Mouse (Mus musculus): ENCODE results near the gene Colgalt1. TPM values are rescaled to one million over a fixed set of nuclear protein-coding genes. Genes with fewer than 3 reads are reported as not detected.

Gene Colgalt1
- polyA plus RNA-seq, 2 experiments, result 20.7 to 31.4 TPM

GRCm38 (mm10) chr8:71597451-71597850 lies 13.3 kb upstream of the Colgalt1 start, which contains the start of gene Fam129c:
TSS of gene Fam129c (plus strand) at chr8:71597648.
- ATAC-seq (ENCODE audit: insufficient read depth) (no peak), DNase-seq (ENCODE audit: low read depth in 3 of 3, low spot score in 3 of 3) (no peak)
- peaks cover 17% of the 10 kb centered on the region for H3K27me3 ChIP-seq (ENCODE audit: control insufficient read depth, insufficient read depth, low read length)
- no peak for TF ChIP-seq EP300 (IDR thresholded peaks at IDR 0.05; ENCODE audit: low read depth)
- no peak for TF ChIP-seq CTCF (IDR thresholded peaks at IDR 0.05; ENCODE audit: low read depth)
- H3K4me3 ChIP-seq (ENCODE audit: insufficient read depth in 1 of 2, low read depth in 2 of 2, low read length in 2 of 2), result no peak within 1 kb of the TSS
- H3K36me3 ChIP-seq (replicated peaks; ENCODE audit: control insufficient read depth, insufficient read depth, low read depth), result no peaks in the 10 kb centered on the region
- no peaks in the 10 kb centered on the region for H3K9me3 ChIP-seq (ENCODE audit: control insufficient read depth, low read length)
- H3K27ac ChIP-seq, result no peak within 1 kb of the TSS
- H3K4me2 ChIP-seq (ENCODE audit: low read depth), result no peak within 1 kb of the TSS
- no peak within 1 kb of the TSS for H3K9ac ChIP-seq (replicated peaks)
- WGBS (ENCODE audit: insufficient replicate concordance), result 74% methylated on average over 3 of the region's 3 CpGs
- H3K4me1 ChIP-seq (replicated peaks; ENCODE audit: control insufficient read depth in 2 of 2, insufficient read depth in 2 of 2, low read length in 1 of 2), result peaks cover 6 to 9% of the 10 kb centered on the region in 2 experiments

GRCm38 (mm10) chr8:71598375-71598774 lies 12.4 kb upstream of the Colgalt1 start:
- Histone ChIP-seq H3K36me3 (replicated peaks; ENCODE audit: control insufficient read depth, insufficient read depth, low read depth) (no peaks in the 10 kb centered on the region), H3K27me3 (ENCODE audit: control insufficient read depth, insufficient read depth, low read length) (peaks cover 24% of the 10 kb centered on the region), H3K9me3 (ENCODE audit: control insufficient read depth, low read length) (no peaks in the 10 kb centered on the region), H3K4me2 (ENCODE audit: low read depth) (no peak overlapping the region), H3K4me1 (replicated peaks; ENCODE audit: control insufficient read depth in 2 of 2, insufficient read depth in 2 of 2, low read length in 1 of 2) (peaks cover 0 to 2% of the 10 kb centered on the region in 2 experiments; a peak in 3 of 4 replicates), H3K4me3 (ENCODE audit: insufficient read depth in 1 of 2, low read depth in 2 of 2, low read length in 2 of 2) (no peak overlapping the region), H3K27ac (no peak overlapping the region), H3K9ac (replicated peaks) (no peak overlapping the region)
- DNase-seq (ENCODE audit: low read depth in 3 of 3, low spot score in 3 of 3), result no peak
- ATAC-seq (ENCODE audit: insufficient read depth), result no peak
- TF ChIP-seq EP300 (IDR thresholded peaks at IDR 0.05; ENCODE audit: low read depth) (no peak), CTCF (IDR thresholded peaks at IDR 0.05; ENCODE audit: low read depth) (no peak)

DNA sequence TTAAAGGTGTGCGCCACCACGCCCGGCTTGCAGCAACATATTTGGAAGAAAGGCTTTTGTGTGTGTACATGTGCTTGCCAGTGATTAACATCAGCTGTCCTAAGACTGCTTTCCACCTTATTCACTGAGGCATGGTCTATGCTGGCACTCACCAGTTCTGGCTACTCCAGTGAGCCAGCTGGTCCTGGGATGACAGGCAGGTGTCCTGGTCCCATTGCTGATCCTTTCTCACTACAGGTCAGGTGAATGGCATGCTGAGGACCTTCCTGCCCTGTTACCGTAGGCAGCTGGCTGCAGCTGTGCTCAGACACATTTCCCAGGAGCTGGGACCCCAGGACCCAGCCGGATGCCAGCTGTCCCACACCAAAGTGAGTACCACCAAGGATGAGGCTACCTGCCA lies 12.0 kb upstream of the Colgalt1 start:
- no peak overlapping the region for H3K9ac ChIP-seq (replicated peaks)
- ATAC-seq (ENCODE audit: insufficient read depth) (no peak), DNase-seq (ENCODE audit: low read depth in 3 of 3, low spot score in 3 of 3) (no peak)
- no peaks in the 10 kb centered on the region for H3K9me3 ChIP-seq (ENCODE audit: control insufficient read depth, low read length)
- no peaks in the 10 kb centered on the region for H3K4me1 ChIP-seq (replicated peaks; ENCODE audit: control insufficient read depth in 2 of 2, insufficient read depth in 2 of 2, low read length in 1 of 2)
- 82% methylated on average over 5 of the region's 5 CpGs for WGBS (ENCODE audit: insufficient replicate concordance)
- H3K27me3 ChIP-seq (ENCODE audit: control insufficient read depth, insufficient read depth, low read length), result peaks cover 27% of the 10 kb centered on the region
- no peaks in the 10 kb centered on the region for H3K36me3 ChIP-seq (replicated peaks; ENCODE audit: control insufficient read depth, insufficient read depth, low read depth)
- H3K4me2 ChIP-seq (ENCODE audit: low read depth), result no peak overlapping the region
- H3K27ac ChIP-seq, result no peak overlapping the region
- TF ChIP-seq CTCF (IDR thresholded peaks at IDR 0.05; ENCODE audit: low read depth), result no peak
- TF ChIP-seq EP300 (IDR thresholded peaks at IDR 0.05; ENCODE audit: low read depth), result no peak
- no peak overlapping the region for H3K4me3 ChIP-seq (ENCODE audit: insufficient read depth in 1 of 2, low read depth in 2 of 2, low read length in 2 of 2)

GRCm38 (mm10) chr8:71601939-71602665 lies 8.7 kb upstream of the Colgalt1 start:
- ATAC-seq (ENCODE audit: insufficient read depth) (no peak), DNase-seq (ENCODE audit: low read depth in 3 of 3, low spot score in 3 of 3) (no peak)
- Histone ChIP-seq H3K9ac (replicated peaks) (no peak overlapping the region), H3K4me3 (ENCODE audit: insufficient read depth in 1 of 2, low read depth in 2 of 2, low read length in 2 of 2) (peak overlapping the region in 1 of 2 experiments; percentile 10; a peak in 1 of 4 replicates), H3K36me3 (replicated peaks; ENCODE audit: control insufficient read depth, insufficient read depth, low read depth) (no peaks in the 10 kb centered on the region), H3K4me1 (replicated peaks; ENCODE audit: control insufficient read depth in 2 of 2, insufficient read depth in 2 of 2, low read length in 1 of 2) (no peaks in the 10 kb centered on the region), H3K27ac (no peak overlapping the region), H3K4me2 (ENCODE audit: low read depth) (peak overlapping the region; percentile 43), H3K9me3 (ENCODE audit: control insufficient read depth, low read length) (no peaks in the 10 kb centered on the region), H3K27me3 (ENCODE audit: control insufficient read depth, insufficient read depth, low read length) (peaks cover 27% of the 10 kb centered on the region)
- WGBS (ENCODE audit: insufficient replicate concordance), result 5% methylated on average over 65 of the region's 65 CpGs
- no peak for TF ChIP-seq EP300 (IDR thresholded peaks at IDR 0.05; ENCODE audit: low read depth)
- no peak for TF ChIP-seq CTCF (IDR thresholded peaks at IDR 0.05; ENCODE audit: low read depth)

DNA sequence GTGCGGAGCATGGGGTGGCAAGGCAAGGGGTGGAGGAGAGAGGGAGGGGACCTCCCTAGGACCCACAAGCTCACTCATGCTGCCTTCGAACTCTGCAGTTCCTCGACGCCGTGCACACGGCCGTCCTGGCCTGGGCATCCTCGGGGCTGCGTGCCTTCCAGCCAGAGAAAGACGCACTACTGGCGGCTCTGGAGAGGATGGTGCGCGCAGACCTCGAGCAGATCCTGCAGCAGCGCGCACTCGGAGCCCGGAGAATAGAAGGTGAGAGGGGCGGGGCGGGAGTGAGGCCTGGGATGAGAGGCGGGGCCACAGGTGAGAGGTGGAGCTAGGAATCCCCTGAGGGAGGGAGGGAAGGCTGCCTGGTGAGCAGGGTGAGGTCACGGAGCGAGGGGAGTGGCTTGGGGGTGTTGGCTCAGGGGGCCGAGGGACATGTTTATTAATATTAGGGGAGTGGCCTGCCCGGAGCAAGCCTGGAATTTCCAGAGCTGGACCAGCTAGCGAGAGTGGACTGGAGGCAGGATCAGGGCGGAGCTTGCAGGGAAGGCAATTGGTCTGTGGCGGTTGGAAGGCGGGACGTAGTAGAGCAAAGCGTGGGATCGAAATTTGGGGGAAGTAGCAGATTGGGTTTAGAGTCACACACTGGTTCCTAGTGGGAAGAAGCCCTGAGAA lies 8.0 kb upstream of the Colgalt1 start:
- Histone ChIP-seq H3K9ac (replicated peaks) (no peak overlapping the region), H3K27ac (no peak overlapping the region), H3K4me1 (replicated peaks; ENCODE audit: control insufficient read depth in 2 of 2, insufficient read depth in 2 of 2, low read length in 1 of 2) (no peaks in the 10 kb centered on the region), H3K9me3 (ENCODE audit: control insufficient read depth, low read length) (no peaks in the 10 kb centered on the region), H3K4me3 (ENCODE audit: insufficient read depth in 1 of 2, low read depth in 2 of 2, low read length in 2 of 2) (peak overlapping the region in 1 of 2 experiments; percentile 10; a peak in 1 of 4 replicates), H3K4me2 (ENCODE audit: low read depth) (peak overlapping the region; percentile 43), H3K36me3 (replicated peaks; ENCODE audit: control insufficient read depth, insufficient read depth, low read depth) (no peaks in the 10 kb centered on the region), H3K27me3 (ENCODE audit: control insufficient read depth, insufficient read depth, low read length) (peaks cover 27% of the 10 kb centered on the region)
- TF ChIP-seq CTCF (IDR thresholded peaks at IDR 0.05; ENCODE audit: low read depth) (no peak), EP300 (IDR thresholded peaks at IDR 0.05; ENCODE audit: low read depth) (no peak)
- ATAC-seq (ENCODE audit: insufficient read depth) (peak; percentile 54; the same call in 1 of the 2 replicates), DNase-seq (ENCODE audit: low read depth in 3 of 3, low spot score in 3 of 3) (no peak)
- 6% methylated on average over 32 of the region's 32 CpGs for WGBS (ENCODE audit: insufficient replicate concordance)
